Mouse (Mus musculus): ENCODE data around the gene Dnase1l2. TPM values are rescaled to one million over a fixed set of nuclear protein-coding genes. Genes with fewer than 3 reads are reported as not detected.

Dnase1l2 gene
- polyA plus RNA-seq, 1 experiment from 2014 or later = 3.6 TPM

DNA sequence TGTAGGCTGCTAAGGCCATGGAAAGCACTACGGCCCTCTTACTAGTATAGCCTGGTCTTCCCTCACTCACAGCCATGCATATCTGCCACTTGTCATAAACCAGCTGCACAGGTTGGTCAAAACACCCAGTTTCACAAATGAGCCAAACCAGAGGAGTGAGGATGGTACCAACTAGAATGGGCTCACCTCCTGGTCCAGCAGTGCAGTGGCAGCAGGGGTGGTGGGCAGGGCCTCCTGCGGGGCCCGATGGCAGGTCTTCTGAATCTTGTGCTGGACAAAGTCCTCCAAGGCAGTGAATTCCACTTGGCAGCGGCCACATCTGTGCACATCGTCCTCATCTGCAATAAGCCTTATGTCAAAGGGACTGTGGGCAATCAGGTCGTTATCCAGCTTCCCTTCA lies 8.3 kb upstream of the Dnase1l2 start:
- H3K27me3 ChIP-seq = no peaks in the 10 kb centered on the region
- WGBS = 94% methylated on average over 6 of the region's 6 CpGs
- H3K27ac ChIP-seq = no peak overlapping the region
- H3K9ac ChIP-seq = no peak overlapping the region; the same call in 1 of the 2 replicates
- H3K4me3 ChIP-seq = no peak overlapping the region
- no peak overlapping the region for H3K4me2 ChIP-seq (replicated peaks)
- H3K36me3 ChIP-seq = peaks cover 56% of the 10 kb centered on the region
- no peaks in the 10 kb centered on the region for H3K9me3 ChIP-seq
- peaks cover 12% of the 10 kb centered on the region; the same call in 1 of the 2 replicates for H3K4me1 ChIP-seq
- ATAC-seq (ENCODE audit: insufficient number of reproducible peaks, insufficient read depth, low FRiP score, low TSS enrichment) = no peak

DNA sequence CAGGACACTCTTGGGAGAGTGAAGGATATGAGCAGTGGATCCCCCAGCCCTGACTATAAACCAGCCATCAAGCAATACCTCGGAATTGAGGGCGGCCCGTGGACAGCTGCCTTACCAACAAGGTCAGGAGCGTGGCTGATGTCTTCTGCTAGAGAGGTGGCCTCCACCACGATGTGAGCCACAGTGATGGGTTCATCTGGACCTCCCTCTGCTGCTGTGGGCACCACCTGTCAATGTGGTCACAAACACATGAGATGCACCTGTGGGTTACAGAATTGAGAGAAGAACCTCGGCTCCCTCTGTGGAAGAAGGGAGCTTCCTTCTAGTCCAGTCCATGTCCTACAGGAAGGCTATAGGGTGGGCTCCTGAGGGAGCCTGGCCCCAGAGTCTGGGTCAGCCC lies 6.6 kb upstream of the Dnase1l2 start:
- H3K4me1 ChIP-seq = peaks cover 9% of the 10 kb centered on the region; the same call in 1 of the 2 replicates
- no peak overlapping the region for H3K27ac ChIP-seq
- H3K9ac ChIP-seq = no peak overlapping the region
- WGBS = 91% methylated on average over 6 of the region's 6 CpGs
- no peak overlapping the region for H3K4me3 ChIP-seq
- ATAC-seq (ENCODE audit: insufficient number of reproducible peaks, insufficient read depth, low FRiP score, low TSS enrichment) = no peak
- H3K4me2 ChIP-seq (replicated peaks) = no peak overlapping the region
- H3K9me3 ChIP-seq = no peaks in the 10 kb centered on the region
- peaks cover 73% of the 10 kb centered on the region for H3K36me3 ChIP-seq
- H3K27me3 ChIP-seq = no peaks in the 10 kb centered on the region

DNA sequence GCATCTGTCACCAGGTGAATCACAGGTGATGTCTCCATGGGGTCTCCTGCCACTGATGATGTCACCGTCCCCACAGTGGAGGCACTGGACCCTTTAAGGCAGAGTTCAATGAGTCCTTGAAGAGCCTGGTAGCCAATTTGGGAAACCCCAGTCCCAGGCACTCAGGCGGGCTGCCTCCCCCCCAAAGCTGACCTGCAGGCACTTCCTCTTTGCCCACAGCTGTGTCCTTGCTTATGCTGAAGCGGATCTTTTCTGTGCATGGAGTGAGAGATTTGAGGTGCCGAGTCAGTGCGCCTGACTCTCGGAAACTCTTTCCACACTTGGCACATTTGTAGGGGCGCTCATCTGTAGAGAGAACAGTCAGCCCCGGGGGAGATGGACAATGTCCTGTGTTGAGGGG lies 3.7 kb upstream of the Dnase1l2 start:
- no peak overlapping the region for H3K4me2 ChIP-seq (replicated peaks)
- no peaks in the 10 kb centered on the region for H3K9me3 ChIP-seq
- 94% methylated on average over 8 of the region's 8 CpGs for WGBS
- peaks cover 94% of the 10 kb centered on the region for H3K36me3 ChIP-seq
- no peaks in the 10 kb centered on the region for H3K4me1 ChIP-seq
- H3K4me3 ChIP-seq = no peak overlapping the region
- no peak overlapping the region; the same call in 1 of the 2 replicates for H3K9ac ChIP-seq
- H3K27ac ChIP-seq = no peak overlapping the region
- H3K27me3 ChIP-seq = no peaks in the 10 kb centered on the region
- no peak for ATAC-seq (ENCODE audit: insufficient number of reproducible peaks, insufficient read depth, low FRiP score, low TSS enrichment)

DNA sequence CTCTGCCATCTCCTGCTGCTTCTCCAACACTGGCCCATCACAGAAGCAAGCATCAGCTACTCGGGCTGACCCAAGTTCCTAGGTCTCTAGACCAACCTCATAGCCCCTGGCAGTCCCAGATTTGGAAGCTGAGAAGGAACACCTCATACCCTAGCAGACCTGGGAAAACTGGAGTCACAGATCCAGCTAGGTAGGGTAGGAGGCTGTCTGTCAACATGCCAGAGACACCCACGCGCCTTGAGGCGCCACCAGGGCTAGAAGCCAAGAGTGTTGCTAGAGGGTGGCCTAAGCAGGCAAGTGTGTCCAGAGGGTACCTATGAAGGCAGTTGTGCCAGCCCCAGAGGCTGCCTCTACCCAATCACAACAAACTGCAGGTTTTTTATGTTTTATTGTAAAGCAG lies 504 bp upstream of the Dnase1l2 start:
- ATAC-seq (ENCODE audit: insufficient number of reproducible peaks, insufficient read depth, low FRiP score, low TSS enrichment) = no peak
- Histone ChIP-seq H3K36me3 (peaks cover 88% of the 10 kb centered on the region), H3K9me3 (no peaks in the 10 kb centered on the region), H3K9ac (no peak overlapping the region), H3K4me3 (no peak overlapping the region), H3K4me1 (no peaks in the 10 kb centered on the region), H3K4me2 (replicated peaks) (no peak overlapping the region), H3K27ac (no peak overlapping the region), H3K27me3 (no peaks in the 10 kb centered on the region)
- 90% methylated on average over 4 of the region's 4 CpGs for WGBS

DNA sequence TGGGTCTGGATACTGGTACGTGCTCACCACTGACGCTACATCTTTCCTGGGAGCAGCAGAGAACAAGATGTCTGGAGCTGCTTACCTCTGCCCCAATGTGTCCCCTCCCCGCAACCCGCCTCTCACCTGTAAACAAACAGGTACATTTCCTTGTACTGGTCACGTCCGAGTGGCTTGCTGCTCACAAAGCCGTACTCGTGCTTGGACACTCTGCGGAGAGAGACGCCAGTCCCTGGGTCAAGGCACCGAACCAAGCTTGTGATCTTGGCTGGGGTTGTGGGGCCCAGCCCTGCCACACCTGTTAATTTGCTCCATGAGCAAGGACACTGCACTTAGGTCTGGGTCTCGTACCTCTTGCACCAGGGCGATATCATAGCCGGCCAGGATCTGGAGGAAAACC lies 798 bp downstream of the Dnase1l2 start:
- Histone ChIP-seq H3K4me2 (replicated peaks) (no peak overlapping the region), H3K36me3 (peaks cover 83% of the 10 kb centered on the region), H3K4me3 (no peak overlapping the region), H3K27me3 (no peaks in the 10 kb centered on the region), H3K27ac (no peak overlapping the region), H3K9ac (no peak overlapping the region), H3K4me1 (no peaks in the 10 kb centered on the region), H3K9me3 (no peaks in the 10 kb centered on the region)
- WGBS = 87% methylated on average over 14 of the region's 14 CpGs
- no peak for ATAC-seq (ENCODE audit: insufficient number of reproducible peaks, insufficient read depth, low FRiP score, low TSS enrichment)

DNA sequence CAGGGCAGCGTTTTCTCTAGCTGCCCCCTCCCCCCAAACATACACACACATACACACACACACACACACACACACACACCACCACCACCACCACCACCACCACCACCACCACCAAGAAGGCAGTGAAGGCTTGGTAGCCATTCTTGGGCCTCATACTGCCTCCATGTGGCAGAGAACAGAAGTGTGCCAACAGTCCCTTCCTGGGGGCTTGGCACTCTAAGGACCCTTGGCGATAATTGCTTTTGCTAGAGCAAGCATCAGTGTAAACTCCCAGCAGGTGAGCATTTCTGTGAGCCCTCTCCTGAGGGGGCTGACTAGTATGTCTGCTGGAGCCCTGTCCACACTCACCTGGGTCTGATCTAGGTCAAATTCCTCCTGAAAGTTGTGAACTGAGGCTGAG lies 1.8 kb downstream of the Dnase1l2 start:
- H3K4me3 ChIP-seq = no peak overlapping the region
- no peaks in the 10 kb centered on the region for H3K9me3 ChIP-seq
- no peaks in the 10 kb centered on the region for H3K27me3 ChIP-seq
- H3K36me3 ChIP-seq = peaks cover 78% of the 10 kb centered on the region
- no peaks in the 10 kb centered on the region for H3K4me1 ChIP-seq
- H3K27ac ChIP-seq = no peak overlapping the region
- H3K9ac ChIP-seq = no peak overlapping the region
- H3K4me2 ChIP-seq (replicated peaks) = no peak overlapping the region
- ATAC-seq (ENCODE audit: insufficient number of reproducible peaks, insufficient read depth, low FRiP score, low TSS enrichment) = no peak
- WGBS = 70% methylated on average over 2 of the region's 2 CpGs

DNA sequence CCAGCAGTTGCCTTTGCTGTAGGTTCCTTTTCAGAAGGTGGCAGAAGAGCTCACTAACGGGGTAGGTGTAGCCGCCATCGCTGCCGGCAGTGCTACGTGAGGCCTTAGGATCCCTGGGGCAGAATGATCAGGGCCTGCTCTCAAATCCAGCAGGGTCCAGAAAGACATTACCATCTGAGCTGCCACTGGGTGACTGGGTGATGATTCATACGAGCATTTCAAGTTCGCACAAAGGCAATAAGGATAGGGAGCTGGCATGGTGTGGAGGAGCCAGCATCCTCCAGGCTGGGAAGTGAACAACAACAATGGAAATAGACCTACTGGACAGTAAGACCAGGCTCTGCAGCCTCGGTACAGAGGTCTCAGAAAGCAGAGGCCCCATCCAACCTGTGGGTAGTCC lies 2.5 kb downstream of the Dnase1l2 start:
- Histone ChIP-seq H3K4me1 (no peaks in the 10 kb centered on the region), H3K4me2 (replicated peaks) (no peak overlapping the region), H3K27ac (no peak overlapping the region), H3K27me3 (no peaks in the 10 kb centered on the region), H3K9ac (no peak overlapping the region), H3K4me3 (no peak overlapping the region), H3K36me3 (peaks cover 78% of the 10 kb centered on the region), H3K9me3 (no peaks in the 10 kb centered on the region)
- 88% methylated on average over 8 of the region's 8 CpGs for WGBS
- ATAC-seq (ENCODE audit: insufficient number of reproducible peaks, insufficient read depth, low FRiP score, low TSS enrichment) = no peak

DNA sequence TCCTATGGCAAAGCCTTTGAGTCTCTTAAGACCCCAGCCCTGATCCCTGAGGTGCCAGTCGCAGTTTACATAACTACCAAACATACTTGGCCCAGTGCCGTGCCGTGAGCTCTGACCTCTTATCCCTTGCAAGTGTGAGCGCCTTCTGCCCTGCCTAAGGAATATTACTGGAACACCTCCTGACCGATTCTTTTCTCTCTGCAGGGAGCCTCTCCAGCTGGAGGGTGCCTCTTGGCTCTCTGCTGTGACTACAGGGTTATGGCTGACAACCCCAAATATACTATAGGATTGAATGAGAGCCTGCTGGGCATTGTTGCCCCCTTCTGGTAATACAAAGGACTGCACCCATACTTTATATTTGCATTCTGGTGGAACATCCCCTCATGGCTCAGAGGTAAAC lies 5.9 kb downstream of the Dnase1l2 start:
- no peak overlapping the region for H3K4me2 ChIP-seq (replicated peaks)
- no peak overlapping the region for H3K27ac ChIP-seq
- no peaks in the 10 kb centered on the region for H3K27me3 ChIP-seq
- no peaks in the 10 kb centered on the region for H3K9me3 ChIP-seq
- H3K4me1 ChIP-seq = no peaks in the 10 kb centered on the region
- peaks cover 49% of the 10 kb centered on the region for H3K36me3 ChIP-seq
- no peak overlapping the region for H3K4me3 ChIP-seq
- H3K9ac ChIP-seq = no peak overlapping the region
- 77% methylated on average over 5 of the region's 5 CpGs for WGBS
- no peak for ATAC-seq (ENCODE audit: insufficient number of reproducible peaks, insufficient read depth, low FRiP score, low TSS enrichment)

DNA sequence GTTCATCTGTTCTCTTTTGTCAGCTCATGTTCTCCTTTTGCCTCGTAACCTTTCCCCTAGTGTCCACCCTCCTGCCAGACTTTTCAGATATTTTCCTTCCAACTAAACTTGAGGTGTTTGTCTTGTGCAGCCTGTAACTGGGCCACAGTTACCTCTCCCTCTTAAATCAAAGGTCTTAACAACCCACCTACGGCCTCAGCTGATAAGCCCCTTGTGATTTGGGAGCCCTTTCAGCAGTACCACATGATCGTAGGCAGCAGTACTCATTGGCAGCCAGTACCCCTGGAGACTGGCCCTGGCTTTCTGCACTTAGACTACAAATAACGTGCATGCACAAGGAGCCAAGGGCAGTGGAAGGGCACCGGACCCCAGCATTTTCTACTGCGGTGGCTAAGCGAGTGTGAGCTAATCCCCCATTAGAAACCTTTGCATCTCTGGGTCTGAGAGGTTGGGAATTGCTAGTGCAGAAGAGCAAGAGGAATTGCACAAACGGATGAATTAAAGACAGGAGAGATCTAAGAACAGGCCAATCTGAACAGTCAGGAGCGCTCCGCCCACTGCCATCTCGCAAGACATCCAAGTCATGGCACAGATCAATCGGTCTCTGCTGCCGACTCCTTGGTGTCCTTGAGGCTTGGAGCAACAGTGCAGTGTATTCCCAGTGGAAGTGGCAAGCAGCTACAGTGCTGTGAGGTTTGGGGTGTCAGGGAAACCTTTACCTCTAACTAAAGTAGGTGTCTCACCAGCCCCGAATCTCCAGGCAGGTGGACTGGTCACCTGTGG lies 13.5 kb downstream of the Dnase1l2 start:
- Histone ChIP-seq H3K36me3 (peaks cover 12% of the 10 kb centered on the region), H3K4me2 (replicated peaks) (no peak overlapping the region), H3K4me3 (no peak overlapping the region), H3K4me1 (peaks cover 6% of the 10 kb centered on the region), H3K9ac (no peak overlapping the region), H3K27me3 (no peaks in the 10 kb centered on the region), H3K27ac (no peak overlapping the region), H3K9me3 (no peaks in the 10 kb centered on the region)
- WGBS = 88% methylated on average over 14 of the region's 14 CpGs
- no peak for ATAC-seq (ENCODE audit: insufficient number of reproducible peaks, insufficient read depth, low FRiP score, low TSS enrichment)

DNA sequence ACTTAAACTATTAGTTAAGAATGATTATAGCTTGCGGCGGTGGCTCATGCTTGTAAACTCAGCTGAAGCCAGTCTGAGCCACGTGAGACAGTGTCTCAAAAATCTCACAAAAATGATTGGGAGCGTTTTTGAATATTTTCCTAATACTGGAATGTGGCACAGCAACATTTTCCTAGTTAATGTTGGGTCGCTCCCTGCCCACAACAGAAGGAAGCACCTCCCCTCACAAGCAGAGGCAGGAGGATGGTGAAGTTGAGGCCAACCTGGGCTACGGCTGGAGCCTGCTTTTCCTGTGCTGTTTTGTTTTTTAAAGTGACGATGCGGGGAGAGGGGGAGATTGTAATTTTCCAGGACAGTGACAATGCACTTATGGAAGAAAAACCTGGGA lies 15.7 kb downstream of the Dnase1l2 start:
- ATAC-seq (ENCODE audit: insufficient number of reproducible peaks, insufficient read depth, low FRiP score, low TSS enrichment) = no peak

DNA sequence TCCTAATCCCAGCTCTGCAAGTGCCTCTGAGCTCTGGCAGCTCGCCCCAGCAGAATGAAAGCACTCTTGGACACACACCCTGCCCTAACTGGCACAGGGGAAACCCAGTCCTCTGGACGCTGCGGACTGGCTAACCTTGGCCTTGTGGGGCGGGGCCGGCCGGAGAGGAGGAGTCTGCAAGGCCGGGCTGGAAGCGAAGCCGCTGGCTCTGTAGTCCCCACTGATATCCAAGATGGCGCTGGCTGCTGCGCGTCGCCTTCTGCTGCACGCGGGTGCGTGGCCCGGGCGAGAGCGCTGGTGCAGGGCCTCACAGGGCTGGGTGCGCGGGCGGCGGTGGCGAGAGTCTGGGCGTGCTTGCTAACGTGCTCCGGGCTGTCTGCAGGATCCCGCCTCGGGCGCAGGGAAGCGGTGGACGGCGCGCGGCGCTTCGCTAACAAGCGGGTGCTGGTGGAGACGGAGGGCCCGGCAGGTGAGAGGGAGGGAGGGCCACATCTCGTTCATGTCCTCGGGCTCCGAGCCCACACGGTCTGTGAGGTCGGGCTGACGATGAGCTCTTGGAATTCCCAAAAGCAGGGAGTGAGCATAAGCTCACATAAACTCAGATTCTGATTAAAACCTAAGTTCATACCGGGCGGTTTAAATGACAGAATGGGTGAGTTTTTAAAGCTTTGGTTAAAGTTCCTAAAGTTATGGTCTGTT lies 16.3 kb downstream of the Dnase1l2 start, which contains the start of gene Eci1:
Gene Eci1, plus strand, starts transcription at position 171 of the 699 bp plus-strand sequence.
- H3K9me3 ChIP-seq = no peaks in the 10 kb centered on the region
- WGBS = under 1% methylated on average over 48 of the region's 48 CpGs

More for the DNA sequence above, 15.7 kb downstream of the Dnase1l2 start:
- peaks cover 28% of the 10 kb centered on the region for H3K36me3 ChIP-seq
- peak overlapping the region; percentile 89 for H3K9ac ChIP-seq
- H3K27ac ChIP-seq = peak overlapping the region; percentile 97
- 6% methylated on average over 8 of the region's 8 CpGs for WGBS
- H3K4me1 ChIP-seq = peaks cover 6% of the 10 kb centered on the region
- H3K27me3 ChIP-seq = no peaks in the 10 kb centered on the region
- no peaks in the 10 kb centered on the region for H3K9me3 ChIP-seq
- peak overlapping the region; percentile 70 for H3K4me3 ChIP-seq
- H3K4me2 ChIP-seq (replicated peaks) = peak overlapping the region; percentile 52

DNA sequence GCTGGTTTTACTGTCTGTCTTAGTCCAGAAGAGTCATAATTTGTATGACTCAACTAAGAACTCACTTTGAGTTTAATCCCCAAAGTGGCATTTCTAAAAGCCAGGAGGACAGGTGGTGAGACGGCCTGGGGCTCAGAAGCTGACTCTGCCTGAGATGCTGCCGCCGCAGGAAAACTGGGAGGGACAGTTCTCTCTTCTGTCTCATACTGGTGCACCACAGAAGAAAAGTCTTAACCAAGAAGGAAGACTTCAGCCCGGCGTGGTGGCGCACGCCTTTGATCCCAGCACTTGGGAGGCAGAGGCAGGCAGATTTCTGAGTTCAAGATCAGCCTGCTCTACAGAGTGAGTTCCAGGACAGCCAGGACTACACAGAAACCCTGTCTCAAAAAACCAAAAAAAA lies 17.0 kb downstream of the Dnase1l2 start:
- Histone ChIP-seq H3K27ac (0 out of 2 replicates have a peak overlapping the region, but pooled peaks have one; percentile 23), H3K9me3 (no peaks in the 10 kb centered on the region), H3K36me3 (peaks cover 41% of the 10 kb centered on the region), H3K4me2 (replicated peaks) (no peak overlapping the region), H3K27me3 (no peaks in the 10 kb centered on the region), H3K4me1 (peaks cover 6% of the 10 kb centered on the region), H3K9ac (no peak overlapping the region), H3K4me3 (no peak overlapping the region)
- no peak for ATAC-seq (ENCODE audit: insufficient number of reproducible peaks, insufficient read depth, low FRiP score, low TSS enrichment)
- 88% methylated on average over 7 of the region's 7 CpGs for WGBS

More for the DNA sequence above, 16.3 kb downstream of the Dnase1l2 start, which contains the start of gene Eci1:
- peak within 1 kb of the TSS; percentile 70 for H3K4me3 ChIP-seq
- peak within 1 kb of the TSS; percentile 89 for H3K9ac ChIP-seq
- peak; percentile 95 for ATAC-seq (ENCODE audit: insufficient number of reproducible peaks, insufficient read depth, low FRiP score, low TSS enrichment)
- peak within 1 kb of the TSS; percentile 97 for H3K27ac ChIP-seq
- peaks cover 34% of the 10 kb centered on the region for H3K36me3 ChIP-seq
- H3K27me3 ChIP-seq = no peaks in the 10 kb centered on the region
- peaks cover 6% of the 10 kb centered on the region for H3K4me1 ChIP-seq
- peak within 1 kb of the TSS; percentile 52 for H3K4me2 ChIP-seq (replicated peaks)
